Mouse (Mus musculus): ENCODE data around the gene Uxs1.

GRCm38 (mm10) chr1:43774126-43774525 is 53.5 kb downstream of the Uxs1 start:
- TF ChIP-seq CTCF (IDR thresholded peaks at IDR 0.05; ENCODE audit: low read depth) (no peak), EP300 (optimal IDR thresholded peaks at IDR 0.05) (no peak)

All from stomach, postnatal 0 days (tissue).